Mouse (Mus musculus) ES-E14 (cell line): ENCODE measurements at regions not wholly inside any gene's neighbourhood (a gene's known extent, or its start where the extent isn't known, plus 50 kb on each side); places are given as distances from the start of the nearest gene placed in this dataset.

ENCODE experiments used
- DNase-seq: peaks from one replicate; pipeline ENCODE4 v3.0.0-alpha.2; 2013; ENCODE audit warnings: low read depth, low spot score
- H3K27ac ChIP-seq: 2 replicates; pipeline ENCODE4 v1.5.1; 2012; ENCODE audit warnings: low read depth, mild to moderate bottlenecking, low read length, moderate library complexity, mixed read lengths; ENCODE audit not compliant: poor library complexity, insufficient read depth, severe bottlenecking
- H3K36me3 ChIP-seq: 2 replicates; pipeline ENCODE4 v1.6.1; 2012; ENCODE audit warnings: mild to moderate bottlenecking, low read length, moderate library complexity, mixed read lengths; ENCODE audit not compliant: control insufficient read depth, poor library complexity, insufficient read depth, severe bottlenecking
- H3K4me1 ChIP-seq, 2 experiments: fragments of 150-350 bp in 1 of 2; sonication (generic) in 1 of 2; 2 replicates each; pipeline ENCODE4 v1.6.1; 2012; ENCODE audit warnings: low read length in 2 of 2, mild to moderate bottlenecking in 1 of 2, mixed read lengths in 1 of 2; ENCODE audit not compliant: control insufficient read depth in 2 of 2, insufficient read depth in 2 of 2, poor library complexity in 1 of 2
- H3K4me3 ChIP-seq, 2 experiments: fragments of 150-350 bp in 1 of 2; sonication (generic) in 1 of 2; 2 replicates each; pipeline ENCODE4 v1.5.1; 2012; ENCODE audit warnings: low read length in 2 of 2, low read depth in 1 of 2, mild to moderate bottlenecking in 1 of 2, mixed read lengths in 1 of 2; ENCODE audit not compliant: insufficient read depth in 1 of 2, poor library complexity in 1 of 2, severe bottlenecking in 1 of 2
- H3K9ac ChIP-seq: 2 replicates; pipeline ENCODE4 v1.6.1; 2012; ENCODE audit warnings: low read depth, mild to moderate bottlenecking, low read length, mixed read lengths; ENCODE audit not compliant: poor library complexity, insufficient read depth, severe bottlenecking
- H3K9me3 ChIP-seq: fragments of 150-350 bp; sonication (generic); 2 replicates; pipeline ENCODE4 v1.6.1; 2012; ENCODE audit warnings: low read depth, mild to moderate bottlenecking, low read length; ENCODE audit not compliant: control insufficient read depth, insufficient read depth
- CHD2 ChIP-seq: IDR thresholded peaks from 2 replicates; pipeline ENCODE4 v1.6.1; 2014; ENCODE audit warnings: mild to moderate bottlenecking, low read depth, low read length, inconsistent platforms
- HCFC1 ChIP-seq: IDR thresholded peaks from 2 replicates; pipeline ENCODE4 v1.6.1; 2012; ENCODE audit warnings: low read length, inconsistent platforms, borderline replicate concordance; ENCODE audit not compliant: insufficient read depth
- MAFK ChIP-seq: IDR thresholded peaks from 2 replicates; pipeline ENCODE4 v1.6.1; 2014; ENCODE audit warnings: mild to moderate bottlenecking, low read depth, low read length, inconsistent platforms; ENCODE audit not compliant: insufficient read depth
- ZC3H11A ChIP-seq: IDR thresholded peaks from 2 replicates; pipeline ENCODE4 v1.6.1; 2012; ENCODE audit warnings: low read depth, mild to moderate bottlenecking, inconsistent platforms, low read length, borderline replicate concordance
- ZNF384 ChIP-seq: IDR thresholded peaks from 2 replicates; pipeline ENCODE4 v1.6.1; 2012; ENCODE audit warnings: low read depth, low read length, inconsistent platforms
- in situ Hi-C, 2 experiments: fragments of 600-800 bp; cut with MboI; formaldehyde crosslinking; loops; one replicate each; pipeline ENCODE4 v1.15.1; 2025; ENCODE audit warnings: low sequenced_read_pairs in 2 of 2, inconsistent platforms in 1 of 2; ENCODE audit not compliant: unreplicated experiment in 2 of 2

- Histone ChIP-seq H3K4me1 (no peaks in the 10 kb centered on the region), H3K36me3 (no peaks in the 10 kb centered on the region), H3K9ac (no peak overlapping the region), H3K27ac (no peak overlapping the region), H3K9me3 (no peaks in the 10 kb centered on the region), H3K4me3 (no peak overlapping the region)
- in situ Hi-C loops, result no loop called here
- TF ChIP-seq ZNF384 (no peak), HCFC1 (no peak), MAFK (no peak), CHD2 (no peak), ZC3H11A (no peak)
- no peak for DNase-seq
Measured at GRCm38 (mm10) chr16:65693626-65694025, 121.4 kb upstream of the Vgll3 start.

GRCm38 (mm10) chr16:65715631-65716030 lies 99.4 kb upstream of the Vgll3 start:
- no peak overlapping the region for H3K4me3 ChIP-seq
- H3K4me1 ChIP-seq, result no peaks in the 10 kb centered on the region
- no peaks in the 10 kb centered on the region for H3K9me3 ChIP-seq
- TF ChIP-seq ZC3H11A (0 out of 2 replicates have a peak, but pooled peaks have one; percentile 44), MAFK (no peak)
- H3K9ac ChIP-seq, result no peak overlapping the region
- no peak overlapping the region for H3K27ac ChIP-seq
- DNase-seq, result no peak
- no peaks in the 10 kb centered on the region for H3K36me3 ChIP-seq
- in situ Hi-C loops, result loop anchor here in 1 of 2 experiments (10.0 kb wide), 1 partner anchor 289 kb away; no protein-coding TSS in a partner anchor

DNA sequence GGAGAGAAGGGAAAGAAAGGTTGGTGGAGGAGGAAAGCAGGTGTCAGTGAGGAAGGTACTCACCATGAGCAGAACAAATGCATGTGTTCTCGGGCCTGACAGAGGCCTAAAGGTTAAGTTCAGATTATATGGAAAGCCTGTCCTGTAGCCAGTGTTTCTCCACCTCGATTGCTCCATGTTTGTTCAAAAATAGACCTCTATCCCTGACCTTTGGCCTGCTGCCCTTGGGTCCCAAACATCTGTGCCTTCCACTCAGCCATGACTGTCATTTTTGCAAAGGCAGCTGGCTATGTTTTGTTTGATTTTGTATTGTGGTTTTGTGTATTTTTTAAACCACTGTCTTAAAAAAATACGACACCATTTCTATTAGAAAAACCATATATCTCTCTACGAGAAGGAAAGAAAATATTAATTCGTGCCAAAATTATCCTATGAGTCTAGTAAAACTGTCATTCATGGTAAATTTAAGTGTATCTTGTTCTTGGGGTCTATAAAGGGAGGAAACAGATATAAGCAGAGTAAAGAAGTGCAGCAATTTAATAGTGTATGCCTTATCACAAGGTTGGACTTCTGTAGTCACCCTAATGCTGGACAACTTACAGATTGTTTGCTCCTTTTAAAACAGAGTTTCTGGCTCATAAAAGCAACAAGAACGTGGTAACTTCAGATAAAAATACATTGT lies 96.1 kb upstream of the Vgll3 start:
- Histone ChIP-seq H3K4me3 (no peak overlapping the region), H3K9ac (no peak overlapping the region), H3K36me3 (no peaks in the 10 kb centered on the region), H3K9me3 (no peaks in the 10 kb centered on the region), H3K4me1 (no peaks in the 10 kb centered on the region), H3K27ac (no peak overlapping the region)
- TF ChIP-seq CHD2, result no peak
- no peak for TF ChIP-seq MAFK
- no peak for TF ChIP-seq HCFC1
- no peak for TF ChIP-seq ZNF384
- no peak for TF ChIP-seq ZC3H11A
- no peak for DNase-seq
- in situ Hi-C loops, result loop anchor here in 1 of 2 experiments (10.0 kb wide), 1 partner anchor 286 kb away; no protein-coding TSS in a partner anchor

- DNase-seq, result no peak
- in situ Hi-C loops, result no loop called here
- Histone ChIP-seq H3K4me1 (no peaks in the 10 kb centered on the region), H3K9ac (no peak overlapping the region), H3K36me3 (no peaks in the 10 kb centered on the region), H3K27ac (no peak overlapping the region), H3K4me3 (no peak overlapping the region), H3K9me3 (no peaks in the 10 kb centered on the region)
- no peak for TF ChIP-seq ZC3H11A
- no peak for TF ChIP-seq ZNF384
- no peak for TF ChIP-seq HCFC1
- no peak for TF ChIP-seq MAFK
- no peak for TF ChIP-seq CHD2
Measured at GRCm38 (mm10) chr16:65720953-65721352, 94.1 kb upstream of the Vgll3 start.
